Mouse (Mus musculus) forebrain, embryonic 15.5 days (tissue): Measurements from ENCODE around the gene Moap1. TPM values are rescaled to one million over a fixed set of nuclear protein-coding genes. Genes with fewer than 3 reads are reported as not detected.

Source experiments
- ATAC-seq: fragments of 200-750 bp; cut with Nextera tagmentation; replicated peaks from 2 replicates; pipeline ENCODE4 v1.8.0; 2017; ENCODE audit warnings: mild to moderate bottlenecking, moderate TSS enrichment, moderate library complexity
- H3K27ac ChIP-seq: fragments of 300-500 bp; sonication (generic); replicated peaks from 2 replicates; pipeline ENCODE4 v1.5.1; 2015; ENCODE audit warnings: mild to moderate bottlenecking, inconsistent platforms
- H3K27me3 ChIP-seq: fragments of 300-500 bp; sonication (generic); 2 replicates; pipeline ENCODE4 v1.6.1; 2015; ENCODE audit warnings: inconsistent platforms
- H3K36me3 ChIP-seq: fragments of 300-500 bp; sonication (generic); 2 replicates; pipeline ENCODE4 v1.6.1; 2015; ENCODE audit warnings: mild to moderate bottlenecking, inconsistent platforms
- H3K4me1 ChIP-seq: fragments of 300-500 bp; sonication (generic); 2 replicates; pipeline ENCODE4 v1.6.1; 2015; ENCODE audit warnings: inconsistent platforms
- H3K4me2 ChIP-seq: fragments of 300-500 bp; sonication (generic); replicated peaks from 2 replicates; pipeline ENCODE4 v1.6.1; 2015; ENCODE audit warnings: mild to moderate bottlenecking, inconsistent platforms
- H3K4me3 ChIP-seq: fragments of 300-500 bp; sonication (generic); 2 replicates; pipeline ENCODE4 v1.5.1; 2015; ENCODE audit warnings: mild to moderate bottlenecking, inconsistent platforms
- H3K9ac ChIP-seq: fragments of 300-500 bp; sonication (generic); replicated peaks from 2 replicates; pipeline ENCODE4 v1.6.1; 2015; ENCODE audit warnings: mild to moderate bottlenecking, inconsistent platforms
- H3K9me3 ChIP-seq: fragments of 300-500 bp; sonication (generic); 2 replicates; pipeline ENCODE4 v1.6.1; 2016; ENCODE audit warnings: inconsistent platforms
- WGBS: fragments of 180-500 bp; shearing (Covaris S2); methylation state at CpG from one replicate; pipeline ENCODE4 v1.1.7; 2015; ENCODE audit warnings: mixed read lengths; 5-methylcytosine and 5-hydroxymethylcytosine counted together
- polyA plus RNA-seq: library from polyadenylated mRNA; unstranded; fragments of >200 nt; fragmentation: Nextera tagmentation; extraction: Ambion mirVana; gene quantifications from 2 replicates; pipeline ENCODE4 v1.2.1, GENCODE M21; 2015

The Moap1 gene
- polyA plus RNA-seq, 1 experiment from 2014 or later: 53.2 TPM

- H3K9me3 ChIP-seq: no peaks in the 10 kb centered on the region
Measured at GRCm38 (mm10) chr12:102733381-102733780, 10.1 kb downstream of the Moap1 start.

GRCm38 (mm10) chr12:102730798-102731619 lies 12.5 kb downstream of the Moap1 start:
- Histone ChIP-seq H3K4me3 (peak overlapping the region; percentile 25), H3K4me1 (peaks cover 22% of the 10 kb centered on the region), H3K36me3 (no peaks in the 10 kb centered on the region), H3K4me2 (peak overlapping the region; percentile 44), H3K27me3 (no peaks in the 10 kb centered on the region), H3K9ac (peak overlapping the region; percentile 27; the same call in 1 of the 2 replicates), H3K9me3 (no peaks in the 10 kb centered on the region), H3K27ac (peak overlapping the region; percentile 88)
- peak; percentile 72 for ATAC-seq
- WGBS: 9% methylated on average over 16 of the region's 16 CpGs

More at GRCm38 (mm10) chr12:102733381-102733780, 10.1 kb downstream of the Moap1 start:
- H3K27ac ChIP-seq: no peak overlapping the region
- no peak for ATAC-seq
- H3K4me3 ChIP-seq: no peak overlapping the region
- H3K27me3 ChIP-seq: no peaks in the 10 kb centered on the region
- H3K9ac ChIP-seq: no peak overlapping the region
- H3K4me2 ChIP-seq: no peak overlapping the region
- H3K36me3 ChIP-seq: no peaks in the 10 kb centered on the region
- 18% methylated on average over 4 of the region's 5 CpGs for WGBS
- peaks cover 22% of the 10 kb centered on the region for H3K4me1 ChIP-seq

- Histone ChIP-seq H3K36me3 (no peaks in the 10 kb centered on the region), H3K4me1 (peaks cover 22% of the 10 kb centered on the region), H3K4me2 (peak overlapping the region; percentile 44), H3K27ac (peak overlapping the region; percentile 88), H3K4me3 (peak overlapping the region; percentile 25), H3K9ac (peak overlapping the region; percentile 27; the same call in 1 of the 2 replicates), H3K9me3 (no peaks in the 10 kb centered on the region), H3K27me3 (no peaks in the 10 kb centered on the region)
- ATAC-seq: peak; percentile 98
- WGBS: 29% methylated on average over 26 of the region's 26 CpGs
Measured at GRCm38 (mm10) chr12:102729855-102730797, 13.3 kb downstream of the Moap1 start.

- Histone ChIP-seq H3K9me3 (no peaks in the 10 kb centered on the region), H3K27ac (no peak overlapping the region), H3K4me1 (peaks cover 14% of the 10 kb centered on the region), H3K27me3 (no peaks in the 10 kb centered on the region), H3K36me3 (no peaks in the 10 kb centered on the region), H3K9ac (no peak overlapping the region), H3K4me3 (no peak overlapping the region), H3K4me2 (no peak overlapping the region)
- no peak for ATAC-seq
- 74% methylated on average over 7 of the region's 7 CpGs for WGBS
Measured at GRCm38 (mm10) chr12:102725761-102726175, 17.7 kb downstream of the Moap1 start.

- Histone ChIP-seq H3K36me3 (no peaks in the 10 kb centered on the region), H3K9me3 (no peaks in the 10 kb centered on the region), H3K27ac (no peak overlapping the region; the same call in 1 of the 2 replicates), H3K4me2 (no peak overlapping the region), H3K4me3 (no peak overlapping the region), H3K27me3 (no peaks in the 10 kb centered on the region), H3K4me1 (peaks cover 8% of the 10 kb centered on the region), H3K9ac (no peak overlapping the region)
- no peak for ATAC-seq
- 92% methylated on average over 6 of the region's 6 CpGs for WGBS
Measured at GRCm38 (mm10) chr12:102725146-102725545, 18.3 kb downstream of the Moap1 start.

- Histone ChIP-seq H3K9me3 (no peaks in the 10 kb centered on the region), H3K4me3 (no peak overlapping the region), H3K9ac (0 out of 2 replicates have a peak overlapping the region, but pooled peaks have one; percentile 13), H3K27ac (peak overlapping the region; percentile 50), H3K36me3 (no peaks in the 10 kb centered on the region), H3K27me3 (no peaks in the 10 kb centered on the region), H3K4me1 (peaks cover 5% of the 10 kb centered on the region; the same call in 1 of the 2 replicates), H3K4me2 (no peak overlapping the region)
- 0 out of 2 replicates have a peak, but pooled peaks have one; percentile 30 for ATAC-seq
- WGBS: 55% methylated on average over 6 of the region's 6 CpGs
Measured at GRCm38 (mm10) chr12:102723861-102724260, 19.6 kb downstream of the Moap1 start.

- no peak for ATAC-seq
- 75% methylated on average over 8 of the region's 8 CpGs for whole genome bisulfite sequencing
- Histone ChIP-seq H3K4me3 (no peak overlapping the region), H3K4me2 (no peak overlapping the region), H3K4me1 (peaks cover 5% of the 10 kb centered on the region; the same call in 1 of the 2 replicates), H3K9ac (no peak overlapping the region), H3K27ac (no peak overlapping the region), H3K36me3 (no peaks in the 10 kb centered on the region), H3K9me3 (no peaks in the 10 kb centered on the region), H3K27me3 (no peaks in the 10 kb centered on the region)
Measured at GRCm38 (mm10) chr12:102722966-102723365, 20.5 kb downstream of the Moap1 start.

- Histone ChIP-seq H3K9ac (no peak overlapping the region), H3K27me3 (no peaks in the 10 kb centered on the region), H3K4me2 (no peak overlapping the region), H3K4me3 (no peak overlapping the region), H3K36me3 (no peaks in the 10 kb centered on the region), H3K9me3 (no peaks in the 10 kb centered on the region), H3K4me1 (peaks cover 5% of the 10 kb centered on the region; the same call in 1 of the 2 replicates), H3K27ac (no peak overlapping the region)
- no peak for ATAC-seq
- 59% methylated on average over 11 of the region's 11 CpGs for WGBS
Measured at GRCm38 (mm10) chr12:102722451-102722850, 21.0 kb downstream of the Moap1 start.

GRCm38 (mm10) chr12:102719552-102720315 lies 23.7 kb downstream of the Moap1 start:
- Histone ChIP-seq H3K4me2 (no peak overlapping the region), H3K4me3 (no peak overlapping the region), H3K27me3 (no peaks in the 10 kb centered on the region), H3K9ac (no peak overlapping the region), H3K9me3 (no peaks in the 10 kb centered on the region), H3K27ac (no peak overlapping the region), H3K36me3 (no peaks in the 10 kb centered on the region), H3K4me1 (peaks cover 5% of the 10 kb centered on the region; the same call in 1 of the 2 replicates)
- ATAC-seq: peak; percentile 75
- WGBS: 24% methylated on average over 13 of the region's 13 CpGs

GRCm38 (mm10) chr12:102714654-102715395 lies 28.6 kb downstream of the Moap1 start:
- Histone ChIP-seq H3K4me1 (peaks cover 2% of the 10 kb centered on the region; the same call in 1 of the 2 replicates), H3K4me3 (no peak overlapping the region), H3K27me3 (no peaks in the 10 kb centered on the region), H3K9me3 (no peaks in the 10 kb centered on the region), H3K4me2 (no peak overlapping the region), H3K9ac (no peak overlapping the region), H3K36me3 (no peaks in the 10 kb centered on the region), H3K27ac (no peak overlapping the region)
- ATAC-seq: no peak
- 83% methylated on average over 10 of the region's 10 CpGs for WGBS

GRCm38 (mm10) chr12:102714116-102714515 lies 29.3 kb downstream of the Moap1 start:
- ATAC-seq: no peak
- Histone ChIP-seq H3K27ac (no peak overlapping the region), H3K9me3 (no peaks in the 10 kb centered on the region), H3K36me3 (no peaks in the 10 kb centered on the region), H3K4me3 (no peak overlapping the region), H3K9ac (no peak overlapping the region), H3K27me3 (no peaks in the 10 kb centered on the region), H3K4me2 (no peak overlapping the region), H3K4me1 (no peaks in the 10 kb centered on the region)
- 68% methylated on average over 2 of the region's 2 CpGs for WGBS
